Comparison of ENCODE assay signal across 23 mouse cellular contexts in genomic region chr3:138240942-138241341, GRCm38 (mm10). TPM values are rescaled to one million over a fixed set of nuclear protein-coding genes. Genes with fewer than 3 reads are reported as not detected.
DNase-seq lines count a peak whose midpoint lies in the region; ATAC-seq lines count a peak whose summit lies in the region.
"Had no signal": no experiment of that assay in that cellular context is flagged by ENCODE, and none has a peak within 500 bp of the region (broad histone marks: within the 10 kb centered on the region; RNA-seq: fewer than 3 reads in every experiment).

No protein-coding gene starts in this region.

- no peaks in the 10 kb centered on the region for H3K9me3 ChIP-seq in kidney, embryonic 14.5 days (ENCODE audit: control insufficient read depth, low read length)
- H3K9me3 ChIP-seq in lung, embryonic 16.5 days (ENCODE audit: control insufficient read depth, low read length), result no peaks in the 10 kb centered on the region
- no peaks in the 10 kb centered on the region for H3K9me3 ChIP-seq in limb, embryonic 15.5 days
- H3K9me3 ChIP-seq in midbrain, embryonic 11.5 days (ENCODE audit: control insufficient read depth, low read length), result no peaks in the 10 kb centered on the region
- H3K9me3 ChIP-seq: forebrain, embryonic 13.5 days; G1E; liver, embryonic 15.5 days; neural tube, embryonic 15.5 days; stomach, embryonic 15.5 days had no signal

- H3K27ac ChIP-seq in kidney, embryonic 14.5 days (ENCODE audit: low read depth, low read length), result no peak overlapping the region; the same call in 1 of the 2 replicates
- 0 out of 2 replicates have a peak overlapping the region, but pooled peaks have one; percentile 19 for H3K27ac ChIP-seq in lung, embryonic 16.5 days (ENCODE audit: low read length)
- H3K27ac ChIP-seq in limb, embryonic 15.5 days, result no peak overlapping the region
- H3K27ac ChIP-seq in midbrain, embryonic 11.5 days (ENCODE audit: low read depth, low read length), result no peak overlapping the region
- H3K27ac ChIP-seq: forebrain, embryonic 13.5 days; liver, embryonic 15.5 days; neural tube, embryonic 15.5 days; stomach, embryonic 15.5 days had no signal

- no peaks in the 10 kb centered on the region for H3K27me3 ChIP-seq in kidney, embryonic 14.5 days (ENCODE audit: control insufficient read depth, insufficient read depth, low read length)
- no peaks in the 10 kb centered on the region for H3K27me3 ChIP-seq in lung, embryonic 16.5 days (ENCODE audit: control insufficient read depth, insufficient read depth, low read depth, low read length)
- 0 out of 2 replicates have a peak, but pooled peaks cover 5% of the 10 kb centered on the region for H3K27me3 ChIP-seq in limb, embryonic 15.5 days
- no peaks in the 10 kb centered on the region for H3K27me3 ChIP-seq in midbrain, embryonic 11.5 days (ENCODE audit: control insufficient read depth, insufficient read depth, low read length)
- H3K27me3 ChIP-seq: forebrain, embryonic 13.5 days; liver, embryonic 15.5 days; neural tube, embryonic 15.5 days; stomach, embryonic 15.5 days had no signal

- H3K4me3 ChIP-seq in kidney, embryonic 14.5 days (ENCODE audit: low read length), result no peak overlapping the region
- H3K4me3 ChIP-seq in lung, embryonic 16.5 days (ENCODE audit: low read length), result no peak overlapping the region
- no peak overlapping the region for H3K4me3 ChIP-seq in limb, embryonic 15.5 days
- H3K4me3 ChIP-seq in midbrain, embryonic 11.5 days (ENCODE audit: low read depth, low read length), result no peak overlapping the region
- H3K4me3 ChIP-seq: forebrain, embryonic 13.5 days; liver, embryonic 15.5 days; neural tube, embryonic 15.5 days; stomach, embryonic 15.5 days had no signal

- 31% methylated on average over 5 of the region's 5 CpGs for WGBS in kidney, embryonic 14.5 days
- WGBS in lung, embryonic 16.5 days, result 65% methylated on average over 5 of the region's 5 CpGs
- WGBS in limb, embryonic 15.5 days, result 30% methylated on average over 5 of the region's 5 CpGs
- WGBS in midbrain, embryonic 11.5 days, result 80% methylated on average over 5 of the region's 5 CpGs

- no peak overlapping the region for H3K9ac ChIP-seq in kidney, embryonic 14.5 days (ENCODE audit: low read depth, low read length)
- no peak overlapping the region for H3K9ac ChIP-seq in lung, embryonic 16.5 days (ENCODE audit: low read length)
- H3K9ac ChIP-seq in limb, embryonic 15.5 days, result no peak overlapping the region
- no peak overlapping the region for H3K9ac ChIP-seq in midbrain, embryonic 11.5 days (ENCODE audit: low read length)
- H3K9ac ChIP-seq: forebrain, embryonic 13.5 days; liver, embryonic 15.5 days; neural tube, embryonic 15.5 days; stomach, embryonic 15.5 days had no signal

- peak; percentile 47 for ATAC-seq in kidney, embryonic 14.5 days (ENCODE audit: low FRiP score, low TSS enrichment)
- no peak for ATAC-seq in lung, embryonic 16.5 days (ENCODE audit: low read depth)
- peak; percentile 44; the same call in 1 of the 2 replicates for ATAC-seq in limb, embryonic 15.5 days (ENCODE audit: insufficient number of reproducible peaks, low FRiP score, low TSS enrichment, low read depth)
- ATAC-seq in midbrain, embryonic 11.5 days (ENCODE audit: low FRiP score), result no peak
- ATAC-seq: forebrain, embryonic 13.5 days had no signal

- DNase-seq in kidney, adult 18-20 months, result no peak
- DNase-seq in lung, postnatal 36 days, result no peak
- peak; percentile 32 for DNase-seq in forelimb bud, embryonic 11.5 days (ENCODE audit: low read depth, low spot score)
- no peak for DNase-seq in midbrain, embryonic 11.5 days (ENCODE audit: low spot score, missing footprints)
- no peak for DNase-seq in layer of hippocampus, postnatal 36 days
- DNase-seq: cerebellum, adult 9-10 months; gastrocnemius, postnatal 10 days; spleen, adult 18-20 months; thymus, postnatal 25 days had no signal

- no peak overlapping the region for H3K4me2 ChIP-seq in kidney, embryonic 14.5 days (replicated peaks; ENCODE audit: low read depth, low read length)
- H3K4me2 ChIP-seq in lung, embryonic 16.5 days (ENCODE audit: low read depth, low read length), result no peak overlapping the region
- no peak overlapping the region for H3K4me2 ChIP-seq in limb, embryonic 15.5 days
- no peak overlapping the region for H3K4me2 ChIP-seq in midbrain, embryonic 11.5 days
- H3K4me2 ChIP-seq: forebrain, embryonic 13.5 days; heart, embryonic 11.5 days; liver, embryonic 15.5 days; neural tube, embryonic 15.5 days; stomach, embryonic 15.5 days had no signal

- peaks cover 5% of the 10 kb centered on the region; the same call in 1 of the 2 replicates for H3K4me1 ChIP-seq in kidney, embryonic 14.5 days (ENCODE audit: control insufficient read depth, insufficient read depth, low read length)
- H3K4me1 ChIP-seq in lung, embryonic 16.5 days (replicated peaks; ENCODE audit: control insufficient read depth, insufficient read depth, low read length), result peaks cover 4% of the 10 kb centered on the region; the same call in 1 of the 2 replicates
- peaks cover 13% of the 10 kb centered on the region for H3K4me1 ChIP-seq in limb, embryonic 15.5 days
- no peaks in the 10 kb centered on the region for H3K4me1 ChIP-seq in midbrain, embryonic 11.5 days (ENCODE audit: control insufficient read depth, insufficient read depth, low read length)
- H3K4me1 ChIP-seq: liver, embryonic 15.5 days; stomach, embryonic 15.5 days had no signal

- no peaks in the 10 kb centered on the region for H3K36me3 ChIP-seq in kidney, embryonic 14.5 days (ENCODE audit: control insufficient read depth, insufficient read depth, low read length)
- no peaks in the 10 kb centered on the region for H3K36me3 ChIP-seq in lung, embryonic 16.5 days (ENCODE audit: control insufficient read depth, insufficient read depth, low read length)
- H3K36me3 ChIP-seq in limb, embryonic 15.5 days, result no peaks in the 10 kb centered on the region
- H3K36me3 ChIP-seq in midbrain, embryonic 11.5 days (ENCODE audit: control insufficient read depth, insufficient read depth, low read length), result no peaks in the 10 kb centered on the region
- H3K36me3 ChIP-seq: G1E; liver, embryonic 15.5 days; neural tube, embryonic 15.5 days; stomach, embryonic 15.5 days had no signal

RNA-seq across cellular contexts. Expression of gene Adh1, which starts 19.8 kb away (rescaled TPM):
- 18.6 and 20.4 TPM in 2 replicates for polyA plus RNA-seq in kidney, embryonic 14.5 days (2014; fragmentation: Nextera tagmentation; extraction: Ambion mirVana)
- polyA plus RNA-seq in lung, embryonic 16.5 days (2015; fragmentation: Nextera tagmentation; extraction: Ambion mirVana), result 1,307 and 1,323 TPM in 2 replicates
- 44.7 and 62.9 TPM in 2 replicates for polyA plus RNA-seq in limb, embryonic 15.5 days (2015; fragmentation: Nextera tagmentation; extraction: Ambion mirVana)
- polyA plus RNA-seq in midbrain, embryonic 11.5 days (2014; fragmentation: Nextera tagmentation; extraction: Ambion mirVana), result 0.23 and 0.48 TPM in 2 replicates
- under 1 TPM; 0.45 to 0.68 TPM for total RNA-seq in layer of hippocampus, postnatal 36 days (2021)
- total RNA-seq: hematopoietic stem cell, adult 5-6 weeks had no signal
- polyA plus RNA-seq: G1E had no signal

RNA-seq across cellular contexts. Expression of gene Adh7, which starts 23.4 kb away (rescaled TPM):
- 0.46 TPM in 1 of 2 replicates, not detected in the other for polyA plus RNA-seq in kidney, embryonic 14.5 days (2014; fragmentation: Nextera tagmentation; extraction: Ambion mirVana)
- 0.50 and 1.5 TPM in 2 replicates for polyA plus RNA-seq in lung, embryonic 16.5 days (2015; fragmentation: Nextera tagmentation; extraction: Ambion mirVana)
- 4.1 and 5.2 TPM in 2 replicates for polyA plus RNA-seq in limb, embryonic 15.5 days (2015; fragmentation: Nextera tagmentation; extraction: Ambion mirVana)
- 0.11 and 0.16 TPM in 2 replicates for polyA plus RNA-seq in midbrain, embryonic 11.5 days (2014; fragmentation: Nextera tagmentation; extraction: Ambion mirVana)
- under 1 TPM in 1 of 2 experiments, not detected in 1; 0.10 TPM for total RNA-seq in layer of hippocampus, postnatal 36 days (2021)
- total RNA-seq: hematopoietic stem cell, adult 5-6 weeks; megakaryocyte, adult 5-6 weeks had no signal
- polyA plus RNA-seq: forebrain, embryonic 13.5 days; G1E; heart, embryonic 11.5 days; inflammation-experienced regulatory T-cells, adult 6 months had no signal

RNA-seq across cellular contexts. Expression of gene 4930579F01Rik, which starts 47.3 kb away (rescaled TPM):
- polyA plus RNA-seq in kidney, embryonic 14.5 days (2014; fragmentation: Nextera tagmentation; extraction: Ambion mirVana), result 0.11 and 0.12 TPM in 2 replicates
- polyA plus RNA-seq in lung, embryonic 16.5 days (2015; fragmentation: Nextera tagmentation; extraction: Ambion mirVana), result 0.15 TPM in 1 of 2 replicates, not detected in the other
- polyA plus RNA-seq in limb, embryonic 15.5 days (2015; fragmentation: Nextera tagmentation; extraction: Ambion mirVana), result 0.10 TPM in 1 of 2 replicates, not detected in the other
- polyA plus RNA-seq in midbrain, embryonic 11.5 days (2014; fragmentation: Nextera tagmentation; extraction: Ambion mirVana), result not detected in 2 replicates
- not detected for total RNA-seq in layer of hippocampus, postnatal 36 days (2021)
- total RNA-seq: adrenal gland, postnatal 14 days; G1E; gastrocnemius, postnatal 10 days; hematopoietic stem cell, adult 5-6 weeks; megakaryocyte, adult 5-6 weeks; midbrain, postnatal 0 days had no signal
- polyA plus RNA-seq: forebrain, embryonic 13.5 days; G1E; heart, embryonic 11.5 days; inflammation-experienced regulatory T-cells, adult 6 months; liver, embryonic 15.5 days; midbrain, postnatal 0 days; neural tube, embryonic 15.5 days had no signal

Comparison
In these comparisons a context has a peak if more than half of its experiments do, and no peak if none do; other contexts are left out.
1. ATAC-seq: peak in kidney, embryonic 14.5 days (single experiment) and limb, embryonic 15.5 days (single experiment); none in lung, embryonic 16.5 days (single experiment) and midbrain, embryonic 11.5 days (single experiment).
2. RNA of gene Adh1, which starts 19.8 kb away (polyA plus RNA-seq): 1,307 to 1,323 TPM in lung, embryonic 16.5 days; 44.7 to 62.9 TPM in limb, embryonic 15.5 days, 18.6 to 20.4 TPM in kidney, embryonic 14.5 days and 0.23 to 0.48 TPM in midbrain, embryonic 11.5 days; every median in the first group is over 10 times any median in the second.